Mouse (Mus musculus) leukemia stem cell, adult 10-12 weeks (primary cell): Measurements from ENCODE around the gene Ces1b. TPM values are rescaled to one million over a fixed set of nuclear protein-coding genes. Genes with fewer than 3 reads are reported as not detected.

Experiments
- polyA plus RNA-seq: library from polyadenylated mRNA; stranded (reverse); fragments of >175 nt; gene quantifications from 2 replicates; pipeline ENCODE4 v1.2.3, GENCODE M21; 2012; ENCODE audit warnings: low replicate concordance

Gene Ces1b
- polyA plus RNA-seq = not detected in 2 replicates

DNA sequence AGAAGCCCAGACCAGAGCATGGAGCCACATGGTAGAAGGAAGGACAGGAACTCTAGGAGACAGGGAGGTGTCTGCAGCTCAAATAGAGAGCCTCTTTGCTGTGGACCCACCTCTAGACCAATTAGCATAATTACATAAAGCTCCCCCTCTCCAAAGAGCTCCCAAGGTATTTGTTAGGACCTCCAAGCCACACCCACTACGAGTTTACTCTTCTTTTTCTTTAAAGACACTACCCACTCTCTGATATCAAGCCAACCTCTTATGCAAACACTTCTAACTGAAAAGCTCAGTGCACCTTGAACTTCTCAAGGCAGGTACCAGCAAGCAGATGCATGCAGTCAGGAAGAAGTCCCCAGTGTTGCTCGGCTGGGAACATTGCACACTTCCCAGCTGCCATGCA, at the start of gene Ces1b:
Ces1b (minus strand) TSS at position 131 of the 400 bp plus-strand sequence.

DNA sequence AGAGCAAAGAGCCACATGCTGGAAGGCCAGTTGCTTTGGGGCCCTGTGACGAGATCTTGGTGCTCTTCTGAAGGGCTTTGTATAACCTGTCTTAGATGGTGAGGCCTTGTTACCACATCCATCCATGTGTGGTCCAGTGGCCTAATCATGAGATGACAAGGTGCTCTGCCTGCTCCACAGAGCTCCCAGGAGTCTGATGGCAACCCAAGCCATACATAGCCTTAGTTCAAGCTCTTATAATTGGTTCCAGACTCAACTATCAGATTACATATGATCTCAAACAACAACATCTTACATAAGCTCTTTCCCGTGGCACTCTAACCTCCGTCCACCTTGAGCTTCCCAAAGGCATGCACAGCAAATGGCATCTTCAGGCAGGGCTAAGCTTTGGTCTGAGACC, 31.7 kb downstream of the Ces1b start, which contains the start of gene Ces1a:
Ces1a (minus strand) TSS at position 101 of the 400 bp plus-strand sequence.

Other genes with a start within 250 kb of the Ces1b start
- gene Lpcat2, start 224.7 kb downstream of the Ces1b start, polyA plus RNA-seq = 1.4 and 2.2 TPM in 2 replicates
- gene Capns2, start 178.6 kb downstream of the Ces1b start, polyA plus RNA-seq = not detected in 2 replicates
- gene Slc6a2, start 119.9 kb downstream of the Ces1b start, polyA plus RNA-seq = 0.02 TPM in 1 of 2 replicates, not detected in the other
- not detected in 2 replicates for gene Ces1a, start 31.8 kb downstream of the Ces1b start, polyA plus RNA-seq
- gene Ces1c, start 51.3 kb upstream of the Ces1b start, polyA plus RNA-seq = not detected in 2 replicates
- not detected in 2 replicates for gene Ces1d, start 117.8 kb upstream of the Ces1b start, polyA plus RNA-seq
- not detected in 2 replicates for gene Ces1e, start 149.6 kb upstream of the Ces1b start, polyA plus RNA-seq
- gene Ces1f, start 199.7 kb upstream of the Ces1b start, polyA plus RNA-seq = not detected in 2 replicates